Mouse (Mus musculus): Measurements from ENCODE around the gene 1700001K19Rik.

DNA sequence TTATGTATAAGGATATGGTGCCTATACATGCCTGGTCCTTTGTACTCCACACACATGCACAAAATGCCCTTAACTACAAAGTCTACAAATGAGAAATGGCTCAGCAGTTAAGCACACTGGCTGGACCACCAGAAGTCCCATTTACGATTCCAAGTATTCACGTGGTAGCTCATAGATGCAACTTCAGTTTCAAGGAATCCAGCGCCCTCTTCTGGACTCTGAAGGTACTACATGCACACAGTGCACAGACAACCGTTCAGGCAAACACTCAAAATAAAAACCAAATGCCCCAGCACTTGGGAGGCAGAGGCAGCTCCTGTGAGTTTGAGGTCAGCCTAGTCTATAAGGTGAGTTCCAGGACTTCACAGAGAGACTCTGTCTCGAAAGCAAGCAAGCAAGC lies 8.2 kb downstream of the 1700001K19Rik start:
- TF ChIP-seq POLR2A (IDR thresholded peaks at IDR 0.05; ENCODE audit: insufficient read depth, low read length) (no peak), CTCF (IDR thresholded peaks at IDR 0.05; ENCODE audit: low read depth, low read length) (peak; percentile 29)
